Mouse (Mus musculus): ENCODE results near the gene Fam71f2. TPM values are rescaled to one million over a fixed set of nuclear protein-coding genes. Genes with fewer than 3 reads are reported as not detected.

The Fam71f2 gene
- polyA plus RNA-seq, 1 experiment from 2014 or later, result 0.11 TPM

DNA sequence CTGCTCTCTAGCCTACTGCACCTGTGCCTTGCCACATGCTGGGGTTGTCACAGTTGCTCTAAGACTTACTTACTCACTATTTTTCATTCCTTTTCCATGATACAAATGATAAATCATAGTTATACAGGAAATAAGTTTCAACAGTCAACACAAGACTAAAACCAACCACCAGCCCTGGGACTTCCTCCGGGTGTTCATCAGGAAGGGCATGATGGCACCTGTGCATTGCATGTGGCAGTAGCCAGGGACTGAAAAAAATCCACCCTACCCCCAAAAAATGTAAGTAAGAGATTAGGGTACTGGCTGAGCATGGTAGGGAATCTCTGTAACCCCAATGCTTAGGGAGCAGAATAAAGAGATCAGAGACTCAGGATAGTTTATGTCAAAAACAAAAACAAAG lies 20.0 kb upstream of the Fam71f2 start:
- no peak for TF ChIP-seq CTCF (IDR thresholded peaks at IDR 0.05; ENCODE audit: low read depth)
- TF ChIP-seq EP300 (IDR thresholded peaks at IDR 0.05; ENCODE audit: low read depth), result no peak
- Histone ChIP-seq H3K4me2 (ENCODE audit: low read depth, low read length) (no peak overlapping the region), H3K9me3 (ENCODE audit: low read length) (no peaks in the 10 kb centered on the region), H3K4me1 (ENCODE audit: insufficient read depth) (no peaks in the 10 kb centered on the region), H3K27ac (ENCODE audit: low read depth) (no peak overlapping the region), H3K4me3 (ENCODE audit: low read depth, low read length) (no peak overlapping the region), H3K36me3 (replicated peaks; ENCODE audit: insufficient read depth, low read length) (no peaks in the 10 kb centered on the region), H3K27me3 (ENCODE audit: insufficient read depth, low read length) (no peaks in the 10 kb centered on the region), H3K9ac (replicated peaks) (no peak overlapping the region)
- 39% methylated on average over 1 of the region's 1 CpGs for WGBS (ENCODE audit: insufficient replicate concordance)
- ATAC-seq (no peak), DNase-seq (no peak)

DNA sequence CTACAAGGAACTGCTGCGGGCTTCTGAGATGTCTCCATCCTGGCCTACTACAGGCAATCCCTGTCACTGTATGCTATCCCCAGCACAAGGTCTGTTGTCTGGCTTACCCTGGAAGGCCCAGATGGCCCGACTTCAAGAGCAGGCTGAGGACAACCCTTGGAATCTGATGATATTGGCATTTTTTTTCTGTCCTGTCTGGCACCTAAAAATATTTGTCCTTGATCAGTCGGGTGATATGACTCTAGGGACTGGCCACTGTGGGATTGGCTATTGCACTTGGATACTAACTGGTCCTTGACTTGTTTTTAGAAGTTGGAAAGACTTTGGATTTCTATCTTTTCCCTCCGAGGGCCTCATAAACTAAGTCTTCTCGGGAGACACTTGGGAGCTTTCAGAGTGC lies 17.6 kb upstream of the Fam71f2 start:
- Histone ChIP-seq H3K27ac (ENCODE audit: low read depth) (no peak overlapping the region), H3K9ac (replicated peaks) (no peak overlapping the region), H3K4me3 (ENCODE audit: low read depth, low read length) (no peak overlapping the region), H3K36me3 (replicated peaks; ENCODE audit: insufficient read depth, low read length) (no peaks in the 10 kb centered on the region), H3K4me2 (ENCODE audit: low read depth, low read length) (no peak overlapping the region), H3K4me1 (ENCODE audit: insufficient read depth) (no peaks in the 10 kb centered on the region; the same call in 1 of the 2 replicates), H3K27me3 (ENCODE audit: insufficient read depth, low read length) (no peaks in the 10 kb centered on the region), H3K9me3 (ENCODE audit: low read length) (no peaks in the 10 kb centered on the region)
- TF ChIP-seq CTCF (IDR thresholded peaks at IDR 0.05; ENCODE audit: low read depth) (no peak), EP300 (IDR thresholded peaks at IDR 0.05; ENCODE audit: low read depth) (no peak)
- WGBS (ENCODE audit: insufficient replicate concordance), result 69% methylated on average over 5 of the region's 5 CpGs
- ATAC-seq (no peak), DNase-seq (no peak)

DNA sequence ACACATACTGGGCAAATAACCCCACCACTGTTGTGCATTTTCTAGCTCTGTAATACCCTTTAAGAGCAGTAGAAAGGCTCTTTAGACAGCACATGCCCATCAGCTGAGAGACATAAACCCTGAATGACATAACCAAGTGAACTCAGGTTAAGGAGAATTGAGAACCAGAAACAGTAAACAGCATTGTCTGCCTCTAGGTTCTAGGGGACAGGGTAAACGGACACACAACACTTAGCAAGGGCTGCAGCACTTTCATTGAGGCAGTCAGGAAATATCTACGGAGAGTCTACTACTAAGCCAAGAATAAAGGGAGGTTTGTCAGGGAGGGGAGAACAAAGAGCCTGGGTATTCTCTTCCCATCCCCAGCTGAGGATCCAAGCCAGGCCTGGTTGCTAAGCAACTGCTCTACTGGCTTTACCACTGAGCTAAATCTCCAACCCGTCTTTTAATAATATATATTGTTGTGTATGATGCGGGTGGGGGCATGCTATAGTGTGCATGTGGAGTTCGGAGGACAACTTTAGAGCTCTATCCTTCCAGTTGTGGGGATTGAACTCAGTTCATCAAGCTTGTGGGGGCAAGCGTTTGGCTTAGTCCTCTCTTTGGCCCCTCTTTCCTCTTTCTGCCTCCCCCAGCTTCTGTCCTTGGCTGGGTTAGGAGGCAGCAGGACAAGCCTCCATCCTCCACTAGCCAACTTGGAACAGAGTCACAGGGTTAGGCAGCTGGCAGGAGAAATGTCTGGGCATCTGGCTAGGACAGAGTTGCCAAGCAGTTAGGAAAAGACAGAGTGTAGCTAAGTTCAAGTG lies 15.5 kb upstream of the Fam71f2 start:
- Histone ChIP-seq H3K27ac (ENCODE audit: low read depth) (no peak overlapping the region), H3K27me3 (ENCODE audit: insufficient read depth, low read length) (no peaks in the 10 kb centered on the region), H3K9ac (replicated peaks) (no peak overlapping the region), H3K4me1 (ENCODE audit: insufficient read depth) (peaks cover 4% of the 10 kb centered on the region), H3K4me2 (ENCODE audit: low read depth, low read length) (no peak overlapping the region), H3K36me3 (replicated peaks; ENCODE audit: insufficient read depth, low read length) (no peaks in the 10 kb centered on the region), H3K4me3 (ENCODE audit: low read depth, low read length) (no peak overlapping the region), H3K9me3 (ENCODE audit: low read length) (no peaks in the 10 kb centered on the region)
- ATAC-seq (no peak), DNase-seq (no peak)
- TF ChIP-seq EP300 (IDR thresholded peaks at IDR 0.05; ENCODE audit: low read depth) (no peak), CTCF (IDR thresholded peaks at IDR 0.05; ENCODE audit: low read depth) (no peak)
- 70% methylated on average over 6 of the region's 6 CpGs for WGBS (ENCODE audit: insufficient replicate concordance)

DNA sequence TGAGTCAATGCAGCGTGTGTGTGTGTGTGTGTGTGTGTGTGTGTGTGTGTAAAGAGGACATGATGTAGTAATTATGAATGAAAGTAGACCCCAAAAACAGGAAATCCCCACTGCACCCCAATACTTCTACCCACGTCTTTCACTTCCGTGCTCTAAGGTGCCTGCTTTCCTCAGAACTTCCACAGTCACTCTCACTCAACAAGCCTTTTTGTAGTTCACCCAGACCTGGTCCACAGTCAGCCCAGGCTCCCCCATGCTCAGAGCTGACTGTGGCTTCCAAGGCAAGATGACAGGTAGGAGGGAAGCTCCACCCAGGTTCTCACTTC lies 15.0 kb upstream of the Fam71f2 start:
- Histone ChIP-seq H3K36me3 (replicated peaks; ENCODE audit: insufficient read depth, low read length) (no peaks in the 10 kb centered on the region), H3K4me1 (ENCODE audit: insufficient read depth) (peaks cover 4% of the 10 kb centered on the region), H3K4me3 (ENCODE audit: low read depth, low read length) (no peak overlapping the region), H3K9ac (replicated peaks) (no peak overlapping the region), H3K27me3 (ENCODE audit: insufficient read depth, low read length) (no peaks in the 10 kb centered on the region), H3K27ac (ENCODE audit: low read depth) (no peak overlapping the region), H3K4me2 (ENCODE audit: low read depth, low read length) (no peak overlapping the region), H3K9me3 (ENCODE audit: low read length) (no peaks in the 10 kb centered on the region)
- TF ChIP-seq EP300 (IDR thresholded peaks at IDR 0.05; ENCODE audit: low read depth), result no peak
- TF ChIP-seq CTCF (IDR thresholded peaks at IDR 0.05; ENCODE audit: low read depth), result no peak
- WGBS (ENCODE audit: insufficient replicate concordance), result 75% methylated on average over 3 of the region's 3 CpGs
- ATAC-seq (no peak), DNase-seq (no peak)

DNA sequence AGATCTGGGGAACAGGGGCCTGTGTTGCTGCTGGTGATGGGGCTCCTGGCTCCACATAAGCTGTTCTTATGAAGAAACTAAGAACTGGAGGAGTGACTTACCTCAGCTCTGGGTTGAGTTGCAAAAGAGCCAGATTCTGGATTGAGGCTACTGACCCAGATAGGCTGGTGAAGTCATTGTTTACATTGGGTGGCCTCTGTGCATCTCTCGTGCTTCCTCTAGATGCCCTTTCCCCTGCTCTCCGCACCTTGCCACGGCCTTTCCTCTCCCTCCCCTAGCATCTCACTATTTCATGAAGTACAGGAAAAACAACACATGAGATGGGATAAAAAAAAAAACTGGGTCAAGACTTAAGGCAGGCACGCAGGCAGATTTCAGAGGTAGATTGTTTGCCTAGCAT lies 12.5 kb upstream of the Fam71f2 start:
- TF ChIP-seq EP300 (IDR thresholded peaks at IDR 0.05; ENCODE audit: low read depth) (peak; percentile 44; the same call in 1 of the 2 replicates), CTCF (IDR thresholded peaks at IDR 0.05; ENCODE audit: low read depth) (no peak)
- 52% methylated on average over 4 of the region's 4 CpGs for WGBS (ENCODE audit: insufficient replicate concordance)
- H3K4me2 ChIP-seq (ENCODE audit: low read depth, low read length), result no peak overlapping the region
- no peak overlapping the region for H3K9ac ChIP-seq (replicated peaks)
- ATAC-seq (peak; percentile 85), DNase-seq (peak; percentile 58)
- H3K4me1 ChIP-seq (ENCODE audit: insufficient read depth), result peaks cover 6% of the 10 kb centered on the region
- peak overlapping the region; percentile 46 for H3K27ac ChIP-seq (ENCODE audit: low read depth)
- H3K36me3 ChIP-seq (replicated peaks; ENCODE audit: insufficient read depth, low read length), result no peaks in the 10 kb centered on the region
- H3K9me3 ChIP-seq (ENCODE audit: low read length), result no peaks in the 10 kb centered on the region
- H3K27me3 ChIP-seq (ENCODE audit: insufficient read depth, low read length), result no peaks in the 10 kb centered on the region
- H3K4me3 ChIP-seq (ENCODE audit: low read depth, low read length), result no peak overlapping the region

DNA sequence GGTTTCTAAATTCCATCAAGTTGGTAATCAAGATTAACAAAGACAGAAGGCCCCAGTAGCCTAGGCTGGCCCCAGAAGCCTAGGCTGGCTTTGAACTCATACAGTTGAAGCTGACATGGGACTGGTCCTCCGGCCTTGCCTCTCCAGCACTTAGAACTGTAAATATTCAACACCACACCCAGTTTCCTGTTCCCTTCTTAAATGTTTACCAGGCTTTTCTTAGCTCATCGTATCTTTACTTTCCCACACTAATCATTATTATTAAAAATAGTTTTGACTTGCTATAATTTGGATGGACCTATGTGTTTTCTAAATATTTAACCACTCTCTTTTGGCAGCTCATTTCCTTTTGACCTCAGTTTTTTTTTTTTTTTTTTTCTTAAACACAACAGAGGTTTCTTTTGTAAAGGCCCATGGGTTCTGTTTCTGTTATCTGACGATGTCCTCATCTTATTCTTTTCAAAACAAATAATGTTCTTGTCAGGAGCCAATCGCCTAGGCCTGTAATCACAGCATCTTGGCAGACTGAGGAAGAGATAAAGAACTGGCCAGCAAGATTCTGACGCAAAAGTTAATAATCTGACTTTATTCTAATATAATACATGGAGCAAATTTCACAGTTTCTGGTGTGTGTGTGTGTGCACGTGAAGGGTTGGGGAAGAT lies 10.3 kb upstream of the Fam71f2 start:
- H3K9me3 ChIP-seq (ENCODE audit: low read length), result no peaks in the 10 kb centered on the region
- peaks cover 15% of the 10 kb centered on the region for H3K4me1 ChIP-seq (ENCODE audit: insufficient read depth)
- TF ChIP-seq EP300 (IDR thresholded peaks at IDR 0.05; ENCODE audit: low read depth) (no peak), CTCF (IDR thresholded peaks at IDR 0.05; ENCODE audit: low read depth) (no peak)
- 0 out of 2 replicates have a peak, but pooled peaks cover under 1% of the 10 kb centered on the region for H3K36me3 ChIP-seq (replicated peaks; ENCODE audit: insufficient read depth, low read length)
- H3K9ac ChIP-seq (replicated peaks), result no peak overlapping the region
- ATAC-seq (no peak), DNase-seq (no peak)
- WGBS (ENCODE audit: insufficient replicate concordance), result 56% methylated on average over 6 of the region's 6 CpGs
- peak overlapping the region; percentile 95 for H3K27ac ChIP-seq (ENCODE audit: low read depth)
- no peak overlapping the region for H3K4me2 ChIP-seq (ENCODE audit: low read depth, low read length)
- no peaks in the 10 kb centered on the region for H3K27me3 ChIP-seq (ENCODE audit: insufficient read depth, low read length)
- no peak overlapping the region for H3K4me3 ChIP-seq (ENCODE audit: low read depth, low read length)
